Mouse (Mus musculus) brain, adult 2 months (tissue): ENCODE results near the gene Parp1.
A peak's percentile ranks its signal among the peaks of the same experiment; 100 is the strongest.
"Not testable (repeated sequence)": the region's sequence is repeated elsewhere in the genome, so short reads cannot be mapped to it uniquely, and the experiment has no call there.

Source experiments
- DNase-seq: peaks from one replicate; pipeline ENCODE4 v3.0.0; 2011; ENCODE audit warnings: low read depth, low spot score

The Parp1 gene

GRCm38 (mm10) chr1:180559454-180559853, 9.3 kb upstream of the Parp1 start:
- DNase-seq, result no peak

GRCm38 (mm10) chr1:180561187-180561586, 7.5 kb upstream of the Parp1 start:
- no peak for DNase-seq

- peak; percentile 92 for DNase-seq
Observed at GRCm38 (mm10) chr1:180564885-180565284, 3.8 kb upstream of the Parp1 start.

- no peak for DNase-seq
Observed at GRCm38 (mm10) chr1:180567761-180568160, 963 bp upstream of the Parp1 start.

GRCm38 (mm10) chr1:180568248-180568647, 476 bp upstream of the Parp1 start:
- no peak for DNase-seq

- DNase-seq, result peak; percentile 23
Observed at GRCm38 (mm10) chr1:180569453-180569852, 729 bp downstream of the Parp1 start.

GRCm38 (mm10) chr1:180570181-180570580, 1.5 kb downstream of the Parp1 start:
- DNase-seq, result no peak

GRCm38 (mm10) chr1:180571018-180571589, 2.4 kb downstream of the Parp1 start:
- DNase-seq, result no peak

GRCm38 (mm10) chr1:180571721-180572120, 3.0 kb downstream of the Parp1 start:
- DNase-seq, result not testable (repeated sequence)

GRCm38 (mm10) chr1:180572154-180572553, 3.4 kb downstream of the Parp1 start:
- DNase-seq, result no peak

GRCm38 (mm10) chr1:180576524-180576923, 7.8 kb downstream of the Parp1 start:
- peak; percentile 67 for DNase-seq

- DNase-seq, result peak; percentile 79
Observed at GRCm38 (mm10) chr1:180577837-180578236, 9.1 kb downstream of the Parp1 start.

GRCm38 (mm10) chr1:180587792-180588442, 19.2 kb downstream of the Parp1 start:
- peak; percentile 51 for DNase-seq

GRCm38 (mm10) chr1:180600578-180600977, 31.9 kb downstream of the Parp1 start:
- DNase-seq, result no peak

GRCm38 (mm10) chr1:180601806-180602205, 33.1 kb downstream of the Parp1 start:
- peak; percentile 39 for DNase-seq

GRCm38 (mm10) chr1:180604579-180604978, 35.9 kb downstream of the Parp1 start:
- DNase-seq, result peak; percentile 97

- no peak for DNase-seq
Observed at GRCm38 (mm10) chr1:180606106-180606505, 37.4 kb downstream of the Parp1 start.

- DNase-seq, result peak; percentile 44
Observed at GRCm38 (mm10) chr1:180606796-180607577, 38.3 kb downstream of the Parp1 start.

GRCm38 (mm10) chr1:180607578-180607879, 38.8 kb downstream of the Parp1 start:
- no peak for DNase-seq

GRCm38 (mm10) chr1:180611842-180612241, 43.1 kb downstream of the Parp1 start:
- DNase-seq, result not testable (repeated sequence)

- no peak for DNase-seq
Observed at GRCm38 (mm10) chr1:180616762-180617161, 48.0 kb downstream of the Parp1 start.

- DNase-seq, result no peak
Observed at GRCm38 (mm10) chr1:180622389-180622788, 53.7 kb downstream of the Parp1 start.

GRCm38 (mm10) chr1:180623911-180624310, 55.2 kb downstream of the Parp1 start:
- no peak for DNase-seq
